Mouse (Mus musculus) kidney, adult 2 months (tissue): ENCODE results near the gene Plxna2. TPM values are rescaled to one million over a fixed set of nuclear protein-coding genes. Genes with fewer than 3 reads are reported as not detected.
A peak's percentile ranks its signal among the peaks of the same experiment; 100 is the strongest.

Experiments
- DNase-seq: peaks from one replicate; pipeline ENCODE4 v3.0.0; 2021
- H3K27ac ChIP-seq: fragments of 200-500 bp; 2 replicates; pipeline ENCODE4 v1.5.1; 2012; ENCODE audit warnings: low read depth, low read length, control low read depth, inconsistent platforms; ENCODE audit not compliant: insufficient read depth
- H3K27me3 ChIP-seq: fragments of 200-500 bp; replicated peaks from 2 replicates; pipeline ENCODE4 v1.6.1; 2012; ENCODE audit warnings: mild to moderate bottlenecking, moderate library complexity, low read length, inconsistent platforms; ENCODE audit not compliant: control insufficient read depth, insufficient read depth
- H3K36me3 ChIP-seq: fragments of 200-500 bp; 2 replicates; pipeline ENCODE4 v1.6.1; 2012; ENCODE audit warnings: mild to moderate bottlenecking, moderate library complexity, low read length, inconsistent platforms; ENCODE audit not compliant: control insufficient read depth, insufficient read depth
- H3K4me1 ChIP-seq: fragments of 200-500 bp; 2 replicates; pipeline ENCODE4 v1.6.1; 2011; ENCODE audit warnings: low read length; ENCODE audit not compliant: control insufficient read depth, insufficient read depth
- H3K4me3 ChIP-seq: fragments of 200-500 bp; 2 replicates; pipeline ENCODE4 v1.5.1; 2011; ENCODE audit warnings: mild to moderate bottlenecking, low read depth, low read length, control low read depth; ENCODE audit not compliant: insufficient read depth
- CTCF ChIP-seq: fragments of 200-500 bp; conservative IDR thresholded peaks from 2 replicates; pipeline ENCODE4 v1.5.1; 2011; ENCODE audit warnings: low read depth, mild to moderate bottlenecking, control low read depth, low read length, moderate library complexity, mixed read lengths; ENCODE audit not compliant: insufficient read depth, insufficient read length
- POLR2A ChIP-seq: fragments of 200-500 bp; IDR thresholded peaks from one replicate; pipeline ENCODE4 v1.6.1; 2011; ENCODE audit warnings: low read depth, low read length, control low read depth
- WGBS: fragments of 180-500 bp; shearing (Covaris S2); methylation state at CpG from one replicate; pipeline ENCODE4 v1.1.7; 2018; 5-methylcytosine and 5-hydroxymethylcytosine counted together
- polyA plus RNA-seq: library from polyadenylated mRNA; depleted of rRNA; stranded (reverse); fragments of >200 nt; gene quantifications from 2 replicates; pipeline ENCODE4 v1.2.3, GENCODE M21; 2012

Gene Plxna2
- polyA plus RNA-seq, 1 experiment = 5.1 TPM

- H3K4me3 ChIP-seq = no peak overlapping the region
- no peaks in the 10 kb centered on the region for H3K27me3 ChIP-seq
- WGBS = 93% methylated on average over 6 of the region's 6 CpGs
- no peaks in the 10 kb centered on the region for H3K36me3 ChIP-seq
- H3K27ac ChIP-seq = no peak overlapping the region
- TF ChIP-seq CTCF = no peak
- TF ChIP-seq POLR2A = no peak
- DNase-seq = no peak
- peaks cover 24% of the 10 kb centered on the region for H3K4me1 ChIP-seq
Measured at GRCm38 (mm10) chr1:194643930-194644329, 25.9 kb downstream of the Plxna2 start.

- no peak overlapping the region for H3K27ac ChIP-seq
- no peak for TF ChIP-seq POLR2A
- H3K27me3 ChIP-seq = no peaks in the 10 kb centered on the region
- peak; percentile 56 for DNase-seq
- H3K36me3 ChIP-seq = no peaks in the 10 kb centered on the region
- WGBS = 84% methylated on average over 1 of the region's 1 CpGs
- no peak overlapping the region for H3K4me3 ChIP-seq
- peaks cover 13% of the 10 kb centered on the region for H3K4me1 ChIP-seq
Measured at GRCm38 (mm10) chr1:194645898-194646297, 27.9 kb downstream of the Plxna2 start.

GRCm38 (mm10) chr1:194650076-194650475 lies 32.1 kb downstream of the Plxna2 start:
- TF ChIP-seq CTCF (no peak), POLR2A (no peak)
- H3K27ac ChIP-seq = no peak overlapping the region
- DNase-seq = no peak
- WGBS = 74% methylated on average over 1 of the region's 1 CpGs
- H3K27me3 ChIP-seq = no peaks in the 10 kb centered on the region
- H3K4me3 ChIP-seq = no peak overlapping the region
- no peaks in the 10 kb centered on the region for H3K36me3 ChIP-seq
- H3K4me1 ChIP-seq = peaks cover 3% of the 10 kb centered on the region; the same call in 1 of the 2 replicates

- Histone ChIP-seq H3K36me3 (no peaks in the 10 kb centered on the region), H3K4me3 (no peak overlapping the region), H3K27ac (no peak overlapping the region), H3K4me1 (peaks cover 3% of the 10 kb centered on the region; the same call in 1 of the 2 replicates), H3K27me3 (no peaks in the 10 kb centered on the region)
- DNase-seq = no peak
- 92% methylated on average over 2 of the region's 2 CpGs for WGBS
- TF ChIP-seq CTCF = no peak
- no peak for TF ChIP-seq POLR2A
Measured at GRCm38 (mm10) chr1:194650566-194650965, 32.5 kb downstream of the Plxna2 start.

- WGBS = 30% methylated on average over 3 of the region's 3 CpGs
- peak; percentile 84 for DNase-seq
- no peaks in the 10 kb centered on the region for H3K36me3 ChIP-seq
- no peaks in the 10 kb centered on the region for H3K27me3 ChIP-seq
- peaks cover 3% of the 10 kb centered on the region; the same call in 1 of the 2 replicates for H3K4me1 ChIP-seq
- peak overlapping the region; percentile 95 for H3K27ac ChIP-seq
- TF ChIP-seq CTCF = no peak
- no peak for TF ChIP-seq POLR2A
- H3K4me3 ChIP-seq = no peak overlapping the region
Measured at GRCm38 (mm10) chr1:194651987-194652386, 34.0 kb downstream of the Plxna2 start.

- no peaks in the 10 kb centered on the region for H3K36me3 ChIP-seq
Measured at GRCm38 (mm10) chr1:194658459-194659160, 40.6 kb downstream of the Plxna2 start.

GRCm38 (mm10) chr1:194660426-194661119 lies 42.6 kb downstream of the Plxna2 start:
- H3K4me1 ChIP-seq = peaks cover 24% of the 10 kb centered on the region
- no peak overlapping the region for H3K4me3 ChIP-seq
- peak; percentile 88 for DNase-seq
- WGBS = 37% methylated on average over 3 of the region's 3 CpGs
- TF ChIP-seq CTCF (no peak), POLR2A (no peak)
- no peaks in the 10 kb centered on the region for H3K27me3 ChIP-seq
- peak overlapping the region; percentile 74 for H3K27ac ChIP-seq
- no peaks in the 10 kb centered on the region for H3K36me3 ChIP-seq

More at GRCm38 (mm10) chr1:194658459-194659160, 40.6 kb downstream of the Plxna2 start:
- H3K27me3 ChIP-seq = no peaks in the 10 kb centered on the region
- TF ChIP-seq POLR2A = no peak
- no peak for TF ChIP-seq CTCF
- WGBS = 28% methylated on average over 1 of the region's 1 CpGs
- H3K27ac ChIP-seq = peak overlapping the region; percentile 22
- no peak overlapping the region for H3K4me3 ChIP-seq
- H3K4me1 ChIP-seq = peaks cover 24% of the 10 kb centered on the region
- DNase-seq = peak; percentile 70
